Mouse (Mus musculus) liver, embryonic 14.5 days (tissue): ENCODE measurements around the gene Gpr21.

Experiments used
- CTCF ChIP-seq: IDR thresholded peaks from 2 replicates; pipeline ENCODE4 v1.5.1; 2016; ENCODE audit warnings: antibody characterized with exemption, low read depth, control low read depth
- EP300 ChIP-seq: IDR thresholded peaks from 2 replicates; pipeline ENCODE4 v1.6.1; 2016; ENCODE audit warnings: antibody characterized with exemption, low read depth

DNA sequence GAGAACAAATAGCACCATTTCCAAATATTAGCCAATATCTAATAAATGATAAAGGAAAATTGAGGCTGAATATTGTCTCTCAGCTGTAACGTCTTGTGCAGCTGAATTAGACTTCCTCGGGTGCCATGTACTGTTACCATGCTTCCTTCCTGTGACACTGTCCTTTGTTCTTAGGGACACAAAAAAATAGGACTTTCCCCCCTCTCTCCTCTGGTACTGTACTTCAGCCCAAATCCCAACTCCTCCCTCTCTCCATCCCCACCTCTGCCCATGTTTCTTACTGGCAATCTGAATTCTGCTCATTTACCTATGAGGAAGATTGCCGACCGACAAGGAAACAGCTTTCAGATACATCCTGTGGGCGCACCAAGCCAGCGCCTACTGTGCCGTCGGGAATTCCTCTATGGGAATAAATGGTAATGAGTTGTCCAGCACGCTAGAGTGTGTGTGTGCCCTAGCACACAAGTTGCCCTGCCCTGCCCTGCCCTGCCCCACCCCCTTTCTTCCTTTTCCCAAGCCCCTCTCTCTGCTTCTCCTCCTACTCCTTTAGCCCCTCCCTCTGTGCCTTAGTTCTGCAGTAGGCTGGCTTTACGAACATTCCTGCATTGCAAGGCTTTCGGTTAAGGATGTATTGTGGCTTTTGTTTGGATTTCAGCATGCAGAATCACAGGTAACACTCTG is at the start of gene Gpr21:
- no peak for TF ChIP-seq CTCF
- TF ChIP-seq EP300: no peak
